Mouse (Mus musculus) granulocyte monocyte progenitor cell, adult 5-6 weeks (primary cell): Measurements from ENCODE around the gene Mtor. TPM values are rescaled to one million over a fixed set of nuclear protein-coding genes. Genes with fewer than 3 reads are reported as not detected.

Source experiments
- ATAC-seq: replicated peaks from 2 replicates; pipeline ENCODE4 v1.8.0; 2016; ENCODE audit warnings: mild to moderate bottlenecking, moderate TSS enrichment, inconsistent platforms; ENCODE audit not compliant: poor library complexity, severe bottlenecking
- total RNA-seq, 2 experiments: library from RNA; stranded (forward) in 1 of 2; stranded (reverse) in 1 of 2; fragments of 200-712, 200-1000 nt in 1 of 2; fragments of >200 nt in 1 of 2; fragmentation: Nextera tagmentation in 1 of 2; gene quantifications; 2 replicates each; pipeline ENCODE4 v1.2.3; 2014 to 2017

The Mtor gene
- total RNA-seq, 2 experiments from 2014 or later = 17.8 to 25.6 TPM

- ATAC-seq = peak; percentile 7; the same call in 1 of the 2 replicates
Observed at GRCm38 (mm10) chr4:148590421-148591170, 142.2 kb downstream of the Mtor start.

GRCm38 (mm10) chr4:148591171-148591630 is 142.8 kb downstream of the Mtor start, which contains the start of gene Srm:
Srm (plus strand) TSS chr4:148591503.
- ATAC-seq = peak; percentile 89

- peak; percentile 34 for ATAC-seq
Observed at GRCm38 (mm10) chr4:148591637-148592380, 143.4 kb downstream of the Mtor start.

GRCm38 (mm10) chr4:148593996-148594395 is 145.6 kb downstream of the Mtor start:
- no peak for ATAC-seq

- no peak for ATAC-seq
Observed at GRCm38 (mm10) chr4:148595916-148596315, 147.5 kb downstream of the Mtor start.

GRCm38 (mm10) chr4:148596731-148597130 is 148.3 kb downstream of the Mtor start:
- no peak for ATAC-seq

- no peak for ATAC-seq
Observed at GRCm38 (mm10) chr4:148598826-148599225, 150.4 kb downstream of the Mtor start.

- no peak for ATAC-seq
Observed at GRCm38 (mm10) chr4:148600316-148600715, 151.9 kb downstream of the Mtor start.

- no peak for ATAC-seq
Observed at GRCm38 (mm10) chr4:148601871-148602270, 153.5 kb downstream of the Mtor start.

- no peak for ATAC-seq
Observed at GRCm38 (mm10) chr4:148602357-148603120, 154.1 kb downstream of the Mtor start, which contains the start of gene Masp2. Masp2 (plus strand) TSS chr4:148602554.

GRCm38 (mm10) chr4:148603376-148604139 is 155.1 kb downstream of the Mtor start:
- ATAC-seq = no peak; the same call in 1 of the 2 replicates

- no peak for ATAC-seq
Observed at GRCm38 (mm10) chr4:148604141-148604540, 155.7 kb downstream of the Mtor start.

GRCm38 (mm10) chr4:148604541-148605165 is 156.2 kb downstream of the Mtor start:
- ATAC-seq = peak; percentile 74

Other genes with a start within 250 kb of the Mtor start
- gene Disp3, start 160.6 kb upstream of the Mtor start, total RNA-seq (2014; fragmentation: Nextera tagmentation) = not detected in 2 replicates
- gene Disp3, start 160.6 kb upstream of the Mtor start, total RNA-seq (2017) = not detected in 2 replicates
- gene Ubiad1, start 3.8 kb upstream of the Mtor start, total RNA-seq (2014; fragmentation: Nextera tagmentation) = 7.9 and 16.8 TPM in 2 replicates
- gene Ubiad1, start 3.8 kb upstream of the Mtor start, total RNA-seq (2017) = 9.5 and 12.2 TPM in 2 replicates
- not detected in 2 replicates for gene Angptl7, start 51.8 kb downstream of the Mtor start, total RNA-seq (2014; fragmentation: Nextera tagmentation)
- 0.39 TPM in 1 of 2 replicates, not detected in the other for gene Angptl7, start 51.8 kb downstream of the Mtor start, total RNA-seq (2017)
- 63.9 and 80.2 TPM in 2 replicates for gene Exosc10, start 109.8 kb downstream of the Mtor start, total RNA-seq (2014; fragmentation: Nextera tagmentation)
- 57.7 and 62.5 TPM in 2 replicates for gene Exosc10, start 109.8 kb downstream of the Mtor start, total RNA-seq (2017)
- gene Srm, start 142.9 kb downstream of the Mtor start, total RNA-seq (2014; fragmentation: Nextera tagmentation) = 230 and 275 TPM in 2 replicates
- 53.4 and 63.4 TPM in 2 replicates for gene Srm, start 142.9 kb downstream of the Mtor start, total RNA-seq (2017)
- gene Masp2, start 153.9 kb downstream of the Mtor start, total RNA-seq (2014; fragmentation: Nextera tagmentation) = 0.47 TPM in 1 of 2 replicates, not detected in the other
- 0.46 and 0.65 TPM in 2 replicates for gene Masp2, start 153.9 kb downstream of the Mtor start, total RNA-seq (2017)
- gene Tardbp, start 178.4 kb downstream of the Mtor start, total RNA-seq (2014; fragmentation: Nextera tagmentation) = 411 and 464 TPM in 2 replicates
- 541 and 579 TPM in 2 replicates for gene Tardbp, start 178.4 kb downstream of the Mtor start, total RNA-seq (2017)
- gene Gm572, start 194.7 kb downstream of the Mtor start, total RNA-seq (2014; fragmentation: Nextera tagmentation) = not detected in 2 replicates
- gene Gm572, start 194.7 kb downstream of the Mtor start, total RNA-seq (2017) = not detected in 2 replicates